Mouse (Mus musculus): Measurements from ENCODE around the gene Stam. TPM values are rescaled to one million over a fixed set of nuclear protein-coding genes. Genes with fewer than 3 reads are reported as not detected.

The Stam gene
- polyA plus RNA-seq, 1 experiment from 2014 or later: 128 TPM

DNA sequence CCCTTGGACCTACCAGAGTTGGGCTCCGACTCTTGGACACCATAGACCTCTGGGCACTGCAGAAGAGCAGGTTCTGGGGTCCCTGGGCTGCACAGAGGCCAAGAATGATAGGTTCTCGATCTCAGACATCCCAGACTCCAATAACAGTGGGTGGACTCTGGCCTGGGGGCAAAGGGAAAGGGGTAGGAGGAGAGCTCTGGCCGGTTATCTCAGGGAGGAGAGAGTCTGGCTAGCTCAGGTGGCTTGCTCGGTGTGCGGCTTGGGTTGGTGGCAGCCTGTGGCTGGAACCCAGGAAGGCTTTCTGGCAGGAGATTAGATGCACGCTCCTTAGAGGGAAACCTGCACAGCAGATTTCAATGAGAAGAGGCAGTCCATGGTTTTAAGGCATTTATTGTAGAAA is 65.7 kb downstream of the Stam start:
- H3K9me3 ChIP-seq (replicated peaks; ENCODE audit: control insufficient read depth, low read length): no peaks in the 10 kb centered on the region
- no peak overlapping the region for H3K9ac ChIP-seq (ENCODE audit: low read length)
- H3K4me3 ChIP-seq (ENCODE audit: low read depth, low read length): no peak overlapping the region
- WGBS: 89% methylated on average over 6 of the region's 6 CpGs
- no peak for ATAC-seq
- no peak overlapping the region for H3K4me2 ChIP-seq (ENCODE audit: low read length)
- no peak for DNase-seq (ENCODE audit: low spot score)
- H3K36me3 ChIP-seq (ENCODE audit: control insufficient read depth, insufficient read depth, low read length): peaks cover 51% of the 10 kb centered on the region
- H3K27ac ChIP-seq (ENCODE audit: low read depth, low read length): no peak overlapping the region
- H3K27me3 ChIP-seq (replicated peaks; ENCODE audit: control insufficient read depth, insufficient read depth, low read length): no peaks in the 10 kb centered on the region
- no peaks in the 10 kb centered on the region for H3K4me1 ChIP-seq (ENCODE audit: control insufficient read depth, insufficient read depth, low read length)

DNA sequence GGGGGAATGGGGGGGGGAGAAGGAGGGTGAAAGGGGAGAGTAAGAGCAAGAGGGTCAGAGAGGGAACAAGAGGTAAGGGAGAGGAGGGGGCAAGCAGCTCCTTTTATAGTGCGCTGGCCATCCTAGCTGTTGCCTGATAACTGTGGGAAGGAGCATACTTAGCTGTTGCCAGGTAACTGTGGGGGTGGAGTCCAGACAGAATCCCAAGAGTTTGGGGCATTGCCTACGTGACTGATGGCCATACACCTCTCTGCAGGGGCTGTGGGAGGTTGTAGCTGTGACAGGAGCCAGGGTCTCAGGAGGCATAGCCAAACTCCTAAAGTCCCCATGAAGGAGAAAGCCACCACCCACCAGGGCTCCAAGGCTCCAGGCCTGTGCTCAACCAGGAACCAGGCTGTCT is 66.1 kb downstream of the Stam start:
- Histone ChIP-seq H3K4me2 (ENCODE audit: low read length) (no peak overlapping the region), H3K27ac (ENCODE audit: low read depth, low read length) (no peak overlapping the region), H3K4me3 (ENCODE audit: low read depth, low read length) (no peak overlapping the region), H3K9ac (ENCODE audit: low read length) (no peak overlapping the region), H3K9me3 (replicated peaks; ENCODE audit: control insufficient read depth, low read length) (no peaks in the 10 kb centered on the region), H3K36me3 (ENCODE audit: control insufficient read depth, insufficient read depth, low read length) (peaks cover 55% of the 10 kb centered on the region), H3K4me1 (ENCODE audit: control insufficient read depth, insufficient read depth, low read length) (no peaks in the 10 kb centered on the region), H3K27me3 (replicated peaks; ENCODE audit: control insufficient read depth, insufficient read depth, low read length) (no peaks in the 10 kb centered on the region)
- ATAC-seq (no peak), DNase-seq (ENCODE audit: low spot score) (no peak)
- WGBS: 78% methylated on average over 2 of the region's 2 CpGs

DNA sequence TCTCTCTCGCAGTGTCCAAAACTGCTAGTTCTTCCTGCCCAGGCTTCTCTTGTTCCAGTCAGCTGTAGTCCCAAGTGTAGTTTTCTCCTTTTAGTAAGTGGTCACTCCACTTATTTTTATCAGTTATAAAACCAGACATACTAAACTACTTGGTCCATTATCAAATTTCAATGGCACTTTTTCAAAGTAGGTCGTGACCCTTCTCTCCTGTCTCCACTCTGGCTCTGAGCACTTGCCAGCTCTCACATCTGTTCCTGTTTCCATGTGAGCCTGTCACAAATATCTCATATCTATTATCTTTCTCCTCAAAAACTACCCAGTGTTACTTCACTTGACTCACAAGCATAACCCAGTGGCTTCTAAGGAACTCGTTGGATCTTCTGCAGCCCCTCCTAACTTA is 71.4 kb downstream of the Stam start:
- Histone ChIP-seq H3K4me2 (ENCODE audit: low read length) (no peak overlapping the region), H3K9ac (ENCODE audit: low read length) (no peak overlapping the region), H3K4me1 (ENCODE audit: control insufficient read depth, insufficient read depth, low read length) (no peaks in the 10 kb centered on the region), H3K36me3 (ENCODE audit: control insufficient read depth, insufficient read depth, low read length) (peaks cover 47% of the 10 kb centered on the region), H3K27me3 (replicated peaks; ENCODE audit: control insufficient read depth, insufficient read depth, low read length) (no peaks in the 10 kb centered on the region), H3K9me3 (replicated peaks; ENCODE audit: control insufficient read depth, low read length) (no peaks in the 10 kb centered on the region), H3K27ac (ENCODE audit: low read depth, low read length) (no peak overlapping the region), H3K4me3 (ENCODE audit: low read depth, low read length) (no peak overlapping the region)
- ATAC-seq (no peak), DNase-seq (ENCODE audit: low spot score) (no peak)
- WGBS: 92% methylated on average over 3 of the region's 3 CpGs

DNA sequence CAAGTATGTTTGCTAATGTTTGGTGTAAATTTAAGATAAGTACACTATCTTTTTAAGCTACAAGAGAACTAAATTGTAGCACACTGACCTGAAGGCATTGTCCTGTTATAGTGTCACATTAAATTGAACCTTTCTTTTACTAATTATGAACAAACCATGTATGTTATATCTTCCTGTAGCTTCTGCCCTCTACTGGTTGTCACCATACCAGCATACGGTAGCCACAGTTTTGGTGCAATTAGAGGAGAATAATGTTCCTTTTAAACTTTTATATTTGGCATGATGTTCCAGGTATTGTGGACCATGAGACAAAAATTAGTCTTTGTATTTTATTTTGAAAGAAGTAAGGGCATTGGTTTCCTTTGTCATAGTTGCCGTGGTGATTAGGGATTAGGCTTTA is 73.0 kb downstream of the Stam start:
- WGBS: 82% methylated on average over 2 of the region's 2 CpGs
- H3K27ac ChIP-seq (ENCODE audit: low read depth, low read length): no peak overlapping the region
- H3K4me2 ChIP-seq (ENCODE audit: low read length): no peak overlapping the region
- peak; percentile 40; the same call in 1 of the 2 replicates for ATAC-seq
- no peak overlapping the region for H3K9ac ChIP-seq (ENCODE audit: low read length)
- H3K4me1 ChIP-seq (ENCODE audit: control insufficient read depth, insufficient read depth, low read length): no peaks in the 10 kb centered on the region
- no peaks in the 10 kb centered on the region for H3K9me3 ChIP-seq (replicated peaks; ENCODE audit: control insufficient read depth, low read length)
- peaks cover 37% of the 10 kb centered on the region for H3K36me3 ChIP-seq (ENCODE audit: control insufficient read depth, insufficient read depth, low read length)
- no peak overlapping the region for H3K4me3 ChIP-seq (ENCODE audit: low read depth, low read length)
- H3K27me3 ChIP-seq (replicated peaks; ENCODE audit: control insufficient read depth, insufficient read depth, low read length): no peaks in the 10 kb centered on the region
- peak; percentile 42 for DNase-seq (ENCODE audit: low spot score)

DNA sequence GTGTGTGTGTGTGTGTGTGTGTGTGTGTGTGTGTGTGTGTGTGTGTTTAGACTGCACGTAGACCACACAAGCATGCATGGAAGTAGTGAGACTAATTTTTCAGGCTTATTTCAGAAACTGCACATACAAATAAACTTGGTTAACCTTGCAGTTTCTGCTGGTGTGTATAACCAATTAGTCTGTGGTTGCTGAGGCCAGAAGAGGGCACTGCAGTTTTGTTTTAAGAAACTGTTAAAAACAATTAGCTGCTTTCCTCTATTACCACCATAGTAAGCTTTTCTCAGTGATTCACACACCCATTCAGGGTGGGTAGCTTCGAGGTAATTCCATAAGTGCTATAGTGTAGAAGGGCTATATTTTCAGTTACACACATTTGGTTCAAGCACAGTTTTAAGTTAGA is 76.9 kb downstream of the Stam start:
- Histone ChIP-seq H3K4me3 (ENCODE audit: low read depth, low read length) (no peak overlapping the region), H3K4me2 (ENCODE audit: low read length) (no peak overlapping the region), H3K4me1 (ENCODE audit: control insufficient read depth, insufficient read depth, low read length) (no peaks in the 10 kb centered on the region), H3K27ac (ENCODE audit: low read depth, low read length) (no peak overlapping the region), H3K9ac (ENCODE audit: low read length) (no peak overlapping the region), H3K27me3 (replicated peaks; ENCODE audit: control insufficient read depth, insufficient read depth, low read length) (no peaks in the 10 kb centered on the region), H3K9me3 (replicated peaks; ENCODE audit: control insufficient read depth, low read length) (no peaks in the 10 kb centered on the region), H3K36me3 (ENCODE audit: control insufficient read depth, insufficient read depth, low read length) (0 out of 2 replicates have a peak, but pooled peaks cover 15% of the 10 kb centered on the region)
- no peak for DNase-seq (ENCODE audit: low spot score)
- 92% methylated on average over 2 of the region's 2 CpGs for WGBS
- no peak for ATAC-seq

DNA sequence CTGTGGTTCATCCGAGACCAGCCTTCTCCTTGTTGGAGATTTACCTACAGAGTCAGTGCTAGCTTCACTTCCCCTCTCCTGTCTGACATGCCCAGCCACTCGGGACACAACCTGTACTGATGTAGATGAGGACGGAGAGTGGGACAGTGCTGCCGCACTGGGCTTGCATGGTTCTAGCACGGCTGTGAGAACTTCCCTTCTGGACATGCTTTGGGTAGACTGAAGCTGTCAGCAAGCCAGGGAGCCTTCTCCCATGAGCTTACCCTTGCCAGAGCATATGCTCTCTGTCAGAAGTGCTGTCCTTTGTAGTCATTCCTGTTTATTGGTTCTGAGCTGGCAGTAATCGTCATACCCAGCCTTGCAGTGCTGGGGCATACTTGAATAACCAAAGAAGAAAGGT is 78.0 kb downstream of the Stam start:
- 88% methylated on average over 6 of the region's 6 CpGs for WGBS
- ATAC-seq: no peak
- no peak for DNase-seq (ENCODE audit: low spot score)

DNA sequence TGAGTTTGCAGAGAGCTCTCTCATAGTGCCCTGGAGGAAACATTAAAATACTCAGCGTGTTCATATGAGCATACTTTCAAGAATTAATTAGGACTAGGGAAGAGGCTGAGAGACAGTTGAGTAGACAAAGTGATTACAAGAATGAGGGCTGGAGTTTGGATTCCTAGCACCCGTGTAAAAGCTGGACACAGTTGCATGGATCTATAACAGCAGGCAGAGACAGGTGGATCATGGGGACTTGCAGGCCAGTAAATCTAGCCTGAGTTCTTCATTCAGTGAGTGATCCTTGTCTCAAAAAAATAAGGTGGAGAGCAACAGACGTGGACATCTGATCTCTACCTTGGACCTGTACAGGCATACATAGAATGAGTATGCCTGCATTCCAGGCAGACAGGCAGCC is 85.1 kb downstream of the Stam start:
- Histone ChIP-seq H3K27ac (ENCODE audit: low read depth, low read length) (no peak overlapping the region), H3K9me3 (replicated peaks; ENCODE audit: control insufficient read depth, low read length) (no peaks in the 10 kb centered on the region), H3K36me3 (ENCODE audit: control insufficient read depth, insufficient read depth, low read length) (0 out of 2 replicates have a peak, but pooled peaks cover 5% of the 10 kb centered on the region), H3K4me1 (ENCODE audit: control insufficient read depth, insufficient read depth, low read length) (no peaks in the 10 kb centered on the region), H3K9ac (ENCODE audit: low read length) (no peak overlapping the region), H3K4me3 (ENCODE audit: low read depth, low read length) (no peak overlapping the region), H3K4me2 (ENCODE audit: low read length) (no peak overlapping the region), H3K27me3 (replicated peaks; ENCODE audit: control insufficient read depth, insufficient read depth, low read length) (no peaks in the 10 kb centered on the region)
- WGBS: 84% methylated on average over 3 of the region's 3 CpGs
- DNase-seq (ENCODE audit: low spot score) (no peak), ATAC-seq (no peak)

More for the DNA sequence above, 78.0 kb downstream of the Stam start:
- Histone ChIP-seq H3K4me3 (ENCODE audit: low read depth, low read length) (no peak overlapping the region), H3K4me1 (ENCODE audit: control insufficient read depth, insufficient read depth, low read length) (no peaks in the 10 kb centered on the region), H3K9ac (ENCODE audit: low read length) (no peak overlapping the region), H3K36me3 (ENCODE audit: control insufficient read depth, insufficient read depth, low read length) (0 out of 2 replicates have a peak, but pooled peaks cover 12% of the 10 kb centered on the region), H3K27ac (ENCODE audit: low read depth, low read length) (no peak overlapping the region), H3K27me3 (replicated peaks; ENCODE audit: control insufficient read depth, insufficient read depth, low read length) (no peaks in the 10 kb centered on the region), H3K9me3 (replicated peaks; ENCODE audit: control insufficient read depth, low read length) (no peaks in the 10 kb centered on the region), H3K4me2 (ENCODE audit: low read length) (no peak overlapping the region)

DNA sequence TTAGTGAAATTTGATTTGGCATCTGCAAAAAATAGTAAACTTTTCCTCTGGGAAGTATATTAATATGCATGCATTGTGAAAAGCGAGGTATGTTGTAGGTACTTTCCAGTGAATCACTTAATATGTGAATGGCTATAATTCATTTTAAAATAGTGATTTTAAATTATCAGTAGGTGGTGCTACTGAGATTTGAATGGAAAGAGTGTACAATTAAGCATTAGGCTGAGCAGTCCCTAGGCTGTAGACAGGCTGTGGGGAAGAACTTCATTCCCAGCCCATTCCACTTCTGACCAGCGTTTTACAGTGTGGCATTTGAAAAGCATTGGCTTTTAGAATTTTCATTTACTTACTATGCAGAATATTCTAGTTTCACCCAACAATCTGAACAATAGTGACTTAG is 85.9 kb downstream of the Stam start:
- peak; percentile 57; the same call in 1 of the 2 replicates for ATAC-seq
- no peak overlapping the region for H3K27ac ChIP-seq (ENCODE audit: low read depth, low read length)
- 0 out of 2 replicates have a peak, but pooled peaks cover 5% of the 10 kb centered on the region for H3K36me3 ChIP-seq (ENCODE audit: control insufficient read depth, insufficient read depth, low read length)
- peak; percentile 23 for DNase-seq (ENCODE audit: low spot score)
- no peak overlapping the region for H3K4me3 ChIP-seq (ENCODE audit: low read depth, low read length)
- no peaks in the 10 kb centered on the region for H3K4me1 ChIP-seq (ENCODE audit: control insufficient read depth, insufficient read depth, low read length)
- no peak overlapping the region for H3K9ac ChIP-seq (ENCODE audit: low read length)
- H3K9me3 ChIP-seq (replicated peaks; ENCODE audit: control insufficient read depth, low read length): no peaks in the 10 kb centered on the region
- no peak overlapping the region for H3K4me2 ChIP-seq (ENCODE audit: low read length)
- no peaks in the 10 kb centered on the region for H3K27me3 ChIP-seq (replicated peaks; ENCODE audit: control insufficient read depth, insufficient read depth, low read length)
- WGBS: 89% methylated on average over 2 of the region's 2 CpGs

DNA sequence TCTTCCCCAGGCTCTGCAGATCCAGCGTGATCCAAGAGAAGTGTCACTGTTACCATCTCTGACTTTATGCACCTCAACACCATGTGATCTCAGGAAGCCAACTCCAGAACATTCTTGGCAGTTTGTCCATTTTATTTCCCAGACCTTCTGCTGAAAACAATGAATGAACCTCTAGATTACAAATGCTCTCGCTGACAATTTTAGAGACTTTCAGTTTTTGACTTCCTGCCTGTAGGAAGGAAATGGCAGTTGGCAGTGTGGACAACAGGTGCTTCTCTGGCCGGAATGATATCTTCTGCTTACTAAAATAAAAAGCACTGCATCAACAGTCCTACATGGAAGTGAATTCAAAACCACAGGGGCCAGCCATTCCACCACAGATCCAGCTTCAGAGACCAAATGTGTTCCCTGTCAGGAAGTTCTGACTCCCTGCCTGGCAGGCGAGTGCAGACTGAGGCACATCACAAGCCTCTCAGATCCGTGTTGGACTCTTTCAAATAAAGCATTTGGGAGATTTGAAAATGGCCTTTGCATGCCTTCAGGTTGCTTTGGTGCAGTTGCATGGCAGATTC is 90.6 kb downstream of the Stam start:
- Histone ChIP-seq H3K36me3 (ENCODE audit: control insufficient read depth, insufficient read depth, low read length) (no peaks in the 10 kb centered on the region), H3K4me2 (ENCODE audit: low read length) (no peak overlapping the region), H3K9ac (ENCODE audit: low read length) (no peak overlapping the region), H3K4me1 (ENCODE audit: control insufficient read depth, insufficient read depth, low read length) (no peaks in the 10 kb centered on the region), H3K27me3 (replicated peaks; ENCODE audit: control insufficient read depth, insufficient read depth, low read length) (no peaks in the 10 kb centered on the region), H3K9me3 (replicated peaks; ENCODE audit: control insufficient read depth, low read length) (no peaks in the 10 kb centered on the region), H3K27ac (ENCODE audit: low read depth, low read length) (no peak overlapping the region), H3K4me3 (ENCODE audit: low read depth, low read length) (no peak overlapping the region)
- DNase-seq (ENCODE audit: low spot score) (no peak), ATAC-seq (no peak)
- WGBS: 78% methylated on average over 5 of the region's 5 CpGs
